Mouse (Mus musculus) gonadal fat pad, adult 2 months (tissue): Measurements from ENCODE around the gene Pde4b. TPM values are rescaled to one million over a fixed set of nuclear protein-coding genes. Genes with fewer than 3 reads are reported as not detected.
A peak's percentile ranks its signal among the peaks of the same experiment; 100 is the strongest.

Experiments
- DNase-seq: peaks from one replicate; pipeline ENCODE4 v3.0.0-alpha.2; 2012; ENCODE audit warnings: low read depth
- polyA plus RNA-seq: library from polyadenylated mRNA; depleted of rRNA; stranded (reverse); fragments of >200 nt; gene quantifications from 2 replicates; pipeline ENCODE4 v1.2.3, GENCODE M21; 2012

The Pde4b gene
- polyA plus RNA-seq, 1 experiment, result 5.6 TPM

- DNase-seq, result no peak
Measured at GRCm38 (mm10) chr4:102535886-102536285, 448.5 kb downstream of the Pde4b start.

GRCm38 (mm10) chr4:102538266-102538665 lies 450.9 kb downstream of the Pde4b start:
- DNase-seq, result peak; percentile 92

- DNase-seq, result peak; percentile 89
Measured at GRCm38 (mm10) chr4:102538793-102539192, 451.4 kb downstream of the Pde4b start.

- DNase-seq, result no peak
Measured at GRCm38 (mm10) chr4:102539598-102540180, 452.3 kb downstream of the Pde4b start.

- DNase-seq, result no peak
Measured at GRCm38 (mm10) chr4:102542976-102543375, 455.6 kb downstream of the Pde4b start.

GRCm38 (mm10) chr4:102545226-102545625 lies 457.9 kb downstream of the Pde4b start:
- no peak for DNase-seq

GRCm38 (mm10) chr4:102555566-102555965 lies 468.2 kb downstream of the Pde4b start:
- DNase-seq, result no peak

GRCm38 (mm10) chr4:102557006-102557405 lies 469.7 kb downstream of the Pde4b start:
- no peak for DNase-seq

- no peak for DNase-seq
Measured at GRCm38 (mm10) chr4:102557508-102558220, 470.3 kb downstream of the Pde4b start.

- no peak for DNase-seq
Measured at GRCm38 (mm10) chr4:102558328-102558727, 471.0 kb downstream of the Pde4b start.

GRCm38 (mm10) chr4:102560676-102561280 lies 473.4 kb downstream of the Pde4b start:
- no peak for DNase-seq

GRCm38 (mm10) chr4:102563273-102563855 lies 476.0 kb downstream of the Pde4b start:
- DNase-seq, result no peak

GRCm38 (mm10) chr4:102564286-102564685 lies 476.9 kb downstream of the Pde4b start:
- no peak for DNase-seq

- no peak for DNase-seq
Measured at GRCm38 (mm10) chr4:102566421-102566820, 479.1 kb downstream of the Pde4b start.

- DNase-seq, result no peak
Measured at GRCm38 (mm10) chr4:102567111-102567510, 479.8 kb downstream of the Pde4b start.

- no peak for DNase-seq
Measured at GRCm38 (mm10) chr4:102567676-102568254, 480.4 kb downstream of the Pde4b start.

GRCm38 (mm10) chr4:102568591-102568990 lies 481.2 kb downstream of the Pde4b start:
- DNase-seq, result no peak

- no peak for DNase-seq
Measured at GRCm38 (mm10) chr4:102569101-102569583, 481.8 kb downstream of the Pde4b start.

- no peak for DNase-seq
Measured at GRCm38 (mm10) chr4:102569950-102570765, 482.8 kb downstream of the Pde4b start.

- no peak for DNase-seq
Measured at GRCm38 (mm10) chr4:102570766-102571411, 483.5 kb downstream of the Pde4b start.

- DNase-seq, result no peak
Measured at GRCm38 (mm10) chr4:102572031-102572430, 484.7 kb downstream of the Pde4b start.
